Mouse (Mus musculus): ENCODE measurements around the gene Gnat1.

Gene Gnat1

DNA sequence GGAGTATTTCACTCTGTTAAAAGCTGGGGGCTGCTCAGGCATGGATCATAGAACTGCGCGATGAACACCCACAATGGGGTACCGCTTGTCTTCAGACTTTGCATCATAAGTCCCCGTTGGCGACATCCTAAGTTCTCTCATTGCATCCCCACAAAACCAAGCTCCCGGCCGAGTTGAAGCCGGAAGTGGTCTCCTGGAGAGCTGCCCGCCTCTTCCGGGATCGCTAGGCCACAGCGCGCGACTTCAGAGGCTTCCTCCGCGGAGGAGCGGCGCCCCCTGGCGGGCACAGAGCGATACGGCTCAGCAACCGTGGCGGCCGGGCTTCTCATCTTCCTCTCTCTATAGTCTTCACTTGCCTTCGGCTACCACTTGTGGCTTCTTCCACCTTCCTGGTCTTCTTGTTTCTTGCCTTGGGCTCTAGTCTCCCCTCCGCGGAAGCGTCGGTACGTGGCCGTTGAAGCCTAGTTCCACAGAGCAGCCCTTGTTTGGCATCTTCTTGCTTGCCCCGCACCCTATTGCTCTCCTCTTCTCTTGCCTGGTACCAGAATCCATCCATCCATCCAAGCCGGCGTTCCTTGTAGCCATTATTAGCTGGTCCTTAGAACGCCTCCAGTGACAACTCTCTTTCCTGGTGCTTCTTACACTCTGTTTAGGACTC lies 34.9 kb downstream of the Gnat1 start:
- DNase-seq (ENCODE audit: low spot score) = peak; percentile 71

GRCm38 (mm10) chr9:107643544-107644214 lies 35.8 kb downstream of the Gnat1 start:
- no peak for DNase-seq (ENCODE audit: low spot score)

DNA sequence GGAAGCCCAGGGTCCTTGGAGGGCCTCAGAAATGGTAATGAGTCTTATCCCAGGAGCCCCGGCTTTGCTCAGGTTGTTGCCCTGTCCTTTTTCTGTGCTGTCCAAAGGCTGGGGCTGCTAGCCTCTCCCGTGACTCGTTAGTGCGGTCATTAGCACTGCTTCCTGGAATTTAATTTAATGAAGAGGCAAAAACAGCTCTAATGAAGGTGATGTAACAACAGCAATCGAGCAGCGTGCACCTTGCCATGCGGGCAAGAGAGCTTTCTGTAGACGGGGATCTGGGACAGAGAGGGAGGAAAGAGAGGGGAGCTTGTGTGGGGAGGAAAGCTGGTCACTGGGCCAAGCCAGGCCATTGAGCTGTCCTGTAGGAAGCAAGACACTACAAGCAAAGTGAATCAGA lies 37.8 kb downstream of the Gnat1 start:
- DNase-seq (ENCODE audit: low spot score) = no peak

DNA sequence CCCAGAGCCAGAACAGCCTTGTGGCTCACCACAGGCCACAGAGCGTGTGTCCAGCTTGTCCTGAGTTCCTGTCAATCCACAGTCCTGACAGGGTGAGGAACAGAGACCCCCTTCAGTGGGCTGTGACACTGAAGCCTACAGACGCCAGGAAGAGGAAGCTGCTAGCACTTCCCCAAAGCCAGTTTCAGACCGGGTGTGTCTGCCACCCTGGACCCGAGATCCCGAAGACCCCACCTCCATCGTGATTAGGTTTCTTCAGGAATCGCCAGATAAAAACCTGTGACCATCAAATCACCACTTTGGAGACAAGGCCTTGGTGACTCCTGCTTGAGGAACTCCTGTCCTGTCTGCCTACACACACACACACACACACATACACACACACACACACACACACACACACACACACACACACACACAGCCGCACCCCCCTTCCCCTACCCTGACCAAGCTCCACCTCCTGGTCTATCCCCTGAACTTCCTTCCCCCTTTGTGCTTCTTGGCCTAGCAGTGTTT lies 39.2 kb downstream of the Gnat1 start:
- DNase-seq (ENCODE audit: low spot score) = no peak

GRCm38 (mm10) chr9:107637070-107637469 lies 42.4 kb downstream of the Gnat1 start:
- no peak for DNase-seq (ENCODE audit: low spot score)

DNA sequence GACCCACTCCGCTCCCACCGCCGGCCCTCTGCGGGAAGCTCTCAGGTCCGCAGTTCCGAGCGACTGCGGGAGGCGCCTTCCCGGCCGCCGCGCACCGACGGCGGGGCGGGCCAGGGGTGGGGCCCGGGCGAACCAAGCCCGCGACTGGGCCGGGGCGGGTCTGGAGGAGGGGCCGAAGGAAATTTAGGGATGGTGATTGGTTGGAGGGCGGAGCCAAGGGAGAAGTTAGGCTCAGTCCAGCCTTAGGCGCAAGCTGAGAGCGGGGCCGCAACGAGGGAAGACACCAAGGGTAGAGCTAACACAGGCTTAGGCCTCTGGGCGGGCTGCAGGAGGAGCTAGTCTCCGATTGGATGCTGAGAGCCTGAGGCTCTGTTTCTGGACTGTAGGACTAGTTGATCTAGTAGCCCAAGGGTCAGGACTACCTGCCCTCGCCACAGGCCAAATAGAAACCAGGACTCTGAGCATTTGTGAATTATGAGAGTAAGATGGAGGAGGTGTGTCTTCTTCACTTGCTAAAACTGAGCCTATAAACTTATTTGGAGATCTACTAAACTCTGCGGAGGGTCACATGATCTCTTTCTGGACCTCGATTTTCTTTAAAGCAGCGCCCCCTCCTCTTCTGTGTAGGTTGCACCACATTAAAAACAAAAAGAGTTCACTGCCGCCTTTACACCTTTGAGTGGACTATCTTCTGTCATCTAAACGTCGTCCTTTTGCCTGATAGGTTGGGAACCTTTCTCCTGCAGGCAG lies 44.1 kb downstream of the Gnat1 start, which contains the start of gene Gnai2:
Gene Gnai2 (minus strand): TSS at position 89 of the 750 bp plus-strand sequence.
- peak; percentile 84 for DNase-seq (ENCODE audit: low spot score)

DNA sequence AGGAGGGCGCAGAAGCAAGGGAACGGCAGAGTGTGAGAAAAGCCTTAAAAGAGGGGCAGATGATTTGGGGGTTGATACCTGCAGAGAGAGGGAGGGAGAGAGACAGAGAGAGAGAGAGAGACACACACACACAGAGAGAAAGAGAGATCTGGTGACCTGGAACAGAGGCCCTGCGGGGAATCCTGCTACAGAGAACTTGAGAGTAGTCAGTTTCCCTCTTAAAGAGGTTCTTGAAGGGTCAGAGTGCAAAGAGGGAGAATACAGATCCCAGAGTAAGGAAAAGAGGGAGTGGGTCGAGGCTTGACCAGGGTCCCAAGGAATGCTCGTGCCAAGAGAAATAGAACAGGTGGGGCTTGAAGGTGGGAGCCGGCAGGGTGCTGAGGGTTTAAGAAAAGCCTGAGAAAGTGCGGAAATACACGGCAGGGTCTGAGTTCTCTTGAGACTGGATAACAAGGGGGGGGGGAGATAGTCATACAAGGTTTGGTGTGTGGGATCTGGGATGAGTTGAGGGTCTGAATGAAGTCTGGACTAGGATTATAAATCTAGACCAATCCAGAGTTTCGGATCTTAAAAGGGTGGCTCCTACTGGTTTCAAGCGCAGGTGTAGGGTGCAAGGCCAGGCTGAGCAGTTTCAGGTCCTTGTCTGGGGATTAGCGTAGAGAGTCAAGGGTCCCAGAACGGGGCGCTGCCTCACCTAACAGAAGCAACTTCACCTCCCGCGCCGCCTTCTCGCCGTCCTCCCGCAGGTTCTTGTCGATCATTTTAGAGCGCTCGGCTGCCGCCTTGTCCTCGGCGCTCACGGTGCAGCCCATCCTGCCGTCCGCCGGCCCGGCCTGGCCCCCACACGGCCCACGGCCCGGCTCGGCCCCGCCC lies 44.9 kb downstream of the Gnat1 start:
- DNase-seq (ENCODE audit: low spot score) = no peak

- no peak for DNase-seq (ENCODE audit: low spot score)
Measured at GRCm38 (mm10) chr9:107633661-107634405, 45.7 kb downstream of the Gnat1 start.

DNA sequence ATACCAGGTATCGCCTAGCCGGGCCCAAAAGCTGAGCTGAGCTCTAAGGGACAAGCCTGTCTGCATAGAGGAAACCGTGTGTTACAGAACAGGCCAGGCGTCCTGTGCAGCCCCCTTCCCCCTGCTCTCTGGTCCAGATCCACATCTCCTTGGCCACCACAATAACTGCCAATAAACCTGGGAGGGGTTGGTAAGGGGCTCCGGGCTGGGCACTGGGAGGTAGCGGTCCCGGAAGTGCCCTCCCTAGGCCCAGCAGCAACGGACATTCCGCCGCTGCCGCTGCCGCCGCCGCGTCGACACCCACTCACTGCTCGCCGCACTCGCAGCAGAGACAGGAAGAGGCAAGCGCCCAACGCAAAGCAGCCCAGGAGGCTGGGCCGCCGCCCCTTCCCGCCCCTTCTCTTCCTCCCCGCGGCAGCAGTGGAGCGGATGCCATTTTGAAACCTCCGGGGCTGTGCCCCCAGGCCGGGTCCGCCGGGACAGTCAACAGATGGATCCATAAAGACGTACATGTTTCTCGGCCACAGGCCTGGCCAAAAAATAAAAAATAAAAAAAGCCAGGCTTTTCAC lies 46.3 kb downstream of the Gnat1 start:
- DNase-seq (ENCODE audit: low spot score) = no peak

GRCm38 (mm10) chr9:107632478-107632877 lies 47.0 kb downstream of the Gnat1 start:
- DNase-seq (ENCODE audit: low spot score) = no peak

DNA sequence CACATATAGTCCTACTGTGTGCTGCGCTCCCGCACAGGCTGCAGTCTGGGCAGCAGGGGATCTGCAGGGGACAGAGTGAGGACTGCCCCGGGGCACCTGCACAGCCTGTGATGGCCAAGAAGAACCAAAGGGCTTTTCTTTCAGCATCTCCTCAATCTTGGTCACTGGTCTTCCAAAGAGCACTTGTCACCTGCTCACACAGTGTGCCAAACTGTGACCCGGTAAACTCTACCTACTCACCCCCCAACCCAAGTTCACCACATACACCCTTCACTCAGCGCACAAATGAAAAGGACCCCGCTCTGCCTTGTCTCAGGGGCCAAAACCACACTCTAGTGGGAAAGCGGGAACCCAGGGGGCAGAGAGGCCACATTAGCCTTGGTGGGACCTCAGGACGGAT lies 47.7 kb downstream of the Gnat1 start:
- DNase-seq (ENCODE audit: low spot score) = no peak

- DNase-seq (ENCODE audit: low spot score) = no peak
Measured at GRCm38 (mm10) chr9:107631311-107631826, 48.1 kb downstream of the Gnat1 start.

- no peak for DNase-seq (ENCODE audit: low spot score)
Measured at GRCm38 (mm10) chr9:107630576-107630975, 48.9 kb downstream of the Gnat1 start.

GRCm38 (mm10) chr9:107629901-107630425 lies 49.5 kb downstream of the Gnat1 start:
- no peak for DNase-seq (ENCODE audit: low spot score)

DNA sequence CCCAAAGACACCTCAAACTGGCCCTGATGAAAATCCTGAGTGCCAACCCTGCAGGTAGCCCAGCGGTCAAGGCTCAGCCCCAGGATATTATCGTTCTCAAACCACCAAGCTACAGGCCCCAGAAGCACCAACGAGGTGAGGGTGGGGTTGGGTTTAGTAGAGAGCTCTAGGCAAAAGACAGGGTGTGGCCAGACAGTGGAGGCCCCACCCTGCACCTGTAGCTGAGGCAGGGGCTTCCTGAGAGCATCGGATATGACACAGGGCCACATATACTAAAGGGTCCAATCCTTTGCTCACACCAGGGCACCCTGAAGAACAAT lies 50.1 kb downstream of the Gnat1 start:
- DNase-seq (ENCODE audit: low spot score) = no peak

DNA sequence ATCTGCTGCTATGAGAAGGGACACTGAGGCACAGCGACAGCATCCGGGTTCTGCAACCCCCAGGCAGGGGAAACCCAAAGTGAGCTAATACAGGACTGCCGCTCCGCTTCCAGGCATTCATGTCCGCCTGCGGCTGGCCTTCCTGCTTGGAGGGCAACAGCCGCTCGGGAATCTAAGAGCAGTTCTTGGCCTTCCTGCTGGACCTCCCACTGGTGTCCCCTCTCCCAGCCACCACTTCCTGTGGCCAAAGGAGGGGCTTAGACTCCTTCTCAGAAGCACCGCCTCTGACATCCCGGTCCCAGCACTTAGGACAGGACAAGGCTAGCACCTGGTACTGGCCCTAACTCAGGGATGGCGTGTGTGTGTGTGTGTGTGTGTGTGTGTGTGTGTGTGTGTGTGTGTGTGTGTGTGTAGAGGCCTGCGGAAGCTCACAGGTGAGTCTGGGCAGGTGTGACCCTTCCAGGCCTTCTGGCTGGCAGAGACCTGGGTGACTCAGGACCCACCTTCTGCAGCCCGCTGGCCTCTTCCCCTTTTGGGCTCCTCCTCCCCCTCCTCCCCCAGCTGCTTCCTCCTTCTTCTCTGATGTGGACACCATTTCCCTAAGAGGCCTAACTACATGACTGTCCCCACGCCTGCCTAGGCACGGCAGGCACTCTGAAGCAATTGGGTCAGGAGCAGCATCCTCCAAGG lies 50.6 kb downstream of the Gnat1 start:
- DNase-seq (ENCODE audit: low spot score) = no peak

DNA sequence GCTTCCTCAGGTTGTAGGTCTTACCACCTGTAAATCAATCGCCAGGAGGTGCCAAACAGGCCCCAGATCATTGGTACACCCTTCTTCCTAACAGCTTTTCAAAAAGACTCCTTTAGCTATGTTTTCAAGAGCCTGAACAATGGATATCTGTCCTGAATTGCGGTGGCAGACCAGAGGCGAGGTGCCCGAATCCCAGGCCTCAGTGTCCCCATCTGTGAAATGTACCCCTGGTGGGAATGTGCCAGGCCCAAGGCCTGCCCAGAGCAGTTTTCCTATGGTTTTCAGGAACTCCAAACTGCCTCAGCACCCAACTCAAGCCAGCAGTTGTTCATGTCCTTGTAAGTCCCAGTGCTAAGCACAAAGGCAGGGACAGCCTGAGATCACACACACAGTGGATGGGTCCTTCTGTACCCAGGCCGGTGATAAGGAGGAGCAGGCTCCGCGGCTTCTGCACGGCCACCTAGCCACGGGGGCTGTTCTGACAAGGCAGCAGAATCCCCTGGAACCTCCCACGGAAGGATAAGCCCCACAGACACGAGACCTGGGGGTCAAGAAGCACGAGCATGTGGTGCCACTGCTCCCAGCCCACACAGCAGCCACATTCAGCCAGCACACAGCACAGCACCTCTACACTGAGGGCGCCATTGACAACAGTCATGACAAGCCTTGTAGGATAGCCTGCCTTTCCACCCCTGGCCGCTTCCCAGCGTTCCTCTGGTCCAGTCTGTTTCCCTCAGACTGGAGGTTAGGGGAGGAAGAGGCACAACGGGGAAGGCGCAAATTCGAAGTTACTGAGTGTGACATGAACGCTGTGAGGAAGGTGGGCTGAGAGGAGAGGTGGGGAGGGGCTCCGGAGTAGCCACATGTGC lies 51.9 kb downstream of the Gnat1 start:
- no peak for DNase-seq (ENCODE audit: low spot score)

GRCm38 (mm10) chr9:107626844-107627277 lies 52.7 kb downstream of the Gnat1 start:
- DNase-seq (ENCODE audit: low spot score) = no peak

All from layer of hippocampus, adult 9-10 months (tissue).